Mouse (Mus musculus) retina, postnatal 7 days (tissue): ENCODE measurements around the gene Hnrnph1.
A peak's percentile ranks its signal among the peaks of the same experiment; 100 is the strongest.

Experiments used
- DNase-seq: peaks from one replicate; pipeline ENCODE4 v3.0.0-alpha.2; 2012; ENCODE audit warnings: low read depth, low spot score

The Hnrnph1 gene

DNA sequence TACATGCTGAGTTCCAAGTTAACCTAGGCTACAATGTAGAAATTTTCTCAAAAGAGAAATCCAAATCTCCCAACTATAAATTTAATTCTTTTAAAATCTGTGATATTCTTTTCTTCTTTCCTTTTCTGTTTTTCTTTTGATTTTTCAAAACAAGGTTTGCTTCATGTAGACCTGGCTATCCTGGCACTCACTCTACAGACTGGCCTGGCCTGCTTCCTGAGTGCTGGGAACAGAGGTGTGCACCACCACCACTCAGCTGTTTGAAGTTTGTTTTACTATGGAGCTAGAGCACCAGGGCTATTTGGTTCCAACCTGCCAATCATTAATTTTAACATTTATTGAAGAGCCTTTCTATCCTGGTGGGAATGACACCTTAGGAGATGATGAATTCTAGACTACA, 3.7 kb upstream of the Hnrnph1 start:
- no peak for DNase-seq

DNA sequence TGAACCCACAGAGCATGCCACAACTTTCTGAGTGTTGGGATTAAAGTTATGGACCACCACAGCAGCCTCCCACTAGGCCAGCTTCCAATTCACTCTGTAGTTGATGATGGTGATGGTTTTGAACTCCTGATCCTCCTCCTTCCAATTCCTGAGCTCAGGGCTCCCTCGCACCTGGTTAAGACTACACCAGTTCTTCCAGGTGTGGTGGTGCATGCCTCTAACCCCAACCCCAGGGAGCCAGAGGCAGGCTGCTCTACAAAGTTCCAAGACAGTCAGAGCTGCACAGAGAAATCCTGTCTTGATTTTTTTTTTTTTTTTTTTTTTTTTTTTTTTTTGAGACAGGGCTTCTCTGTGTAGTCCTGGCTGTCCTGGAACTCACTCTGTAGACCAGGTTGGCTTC, 3.2 kb upstream of the Hnrnph1 start:
- no peak for DNase-seq

DNA sequence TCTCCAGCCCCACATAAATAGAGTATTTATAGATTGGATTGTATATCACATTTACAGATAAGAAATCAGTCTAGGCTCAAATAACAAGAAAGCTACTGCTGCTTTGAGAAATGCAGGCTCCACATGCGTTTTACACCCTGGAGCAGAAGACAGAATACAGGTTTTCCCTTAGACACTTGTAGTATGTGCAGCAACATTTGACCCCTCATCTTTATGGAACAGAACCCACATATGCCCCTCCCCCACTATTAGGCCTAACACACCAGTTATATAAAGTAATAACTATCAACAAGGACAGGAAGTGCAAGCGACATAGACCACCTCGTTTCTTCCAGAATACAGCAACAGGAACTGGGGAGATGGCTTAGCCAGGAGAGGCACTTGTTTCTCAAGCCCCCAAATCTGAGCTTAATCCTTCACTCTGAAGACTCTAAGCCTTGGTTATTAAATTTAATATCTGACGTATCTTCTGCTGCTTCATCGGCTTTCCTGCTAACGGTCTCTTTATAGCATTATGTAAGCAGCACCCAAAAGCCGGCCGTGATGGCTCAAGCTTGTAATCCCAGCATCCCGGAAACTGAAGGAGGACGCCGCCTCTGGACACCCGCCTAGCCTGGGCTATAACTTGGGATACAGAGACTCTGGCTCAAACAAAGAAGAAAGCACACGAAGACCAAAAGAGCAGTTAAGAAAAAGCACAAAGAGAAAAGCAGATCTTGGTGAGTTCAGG, 2.3 kb upstream of the Hnrnph1 start:
- no peak for DNase-seq

DNA sequence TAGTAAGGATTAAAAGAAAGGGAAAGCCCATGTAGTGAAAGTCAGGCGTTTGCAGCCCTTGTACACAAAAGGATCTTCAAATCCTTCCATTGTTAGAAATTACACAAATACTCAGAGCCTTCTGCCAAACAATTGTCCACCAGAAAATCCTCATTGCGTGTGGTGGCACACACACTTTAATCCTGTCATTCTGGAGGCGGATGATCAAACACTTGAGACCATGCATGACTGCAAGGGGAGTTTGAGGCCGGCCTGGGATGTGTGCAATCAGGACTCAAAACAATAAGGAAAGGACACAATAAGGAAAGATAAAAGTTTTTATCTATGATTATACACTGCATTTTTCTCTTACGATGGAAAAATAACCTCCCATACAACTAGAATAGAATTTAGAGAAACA, 1.4 kb upstream of the Hnrnph1 start:
- DNase-seq: no peak

DNA sequence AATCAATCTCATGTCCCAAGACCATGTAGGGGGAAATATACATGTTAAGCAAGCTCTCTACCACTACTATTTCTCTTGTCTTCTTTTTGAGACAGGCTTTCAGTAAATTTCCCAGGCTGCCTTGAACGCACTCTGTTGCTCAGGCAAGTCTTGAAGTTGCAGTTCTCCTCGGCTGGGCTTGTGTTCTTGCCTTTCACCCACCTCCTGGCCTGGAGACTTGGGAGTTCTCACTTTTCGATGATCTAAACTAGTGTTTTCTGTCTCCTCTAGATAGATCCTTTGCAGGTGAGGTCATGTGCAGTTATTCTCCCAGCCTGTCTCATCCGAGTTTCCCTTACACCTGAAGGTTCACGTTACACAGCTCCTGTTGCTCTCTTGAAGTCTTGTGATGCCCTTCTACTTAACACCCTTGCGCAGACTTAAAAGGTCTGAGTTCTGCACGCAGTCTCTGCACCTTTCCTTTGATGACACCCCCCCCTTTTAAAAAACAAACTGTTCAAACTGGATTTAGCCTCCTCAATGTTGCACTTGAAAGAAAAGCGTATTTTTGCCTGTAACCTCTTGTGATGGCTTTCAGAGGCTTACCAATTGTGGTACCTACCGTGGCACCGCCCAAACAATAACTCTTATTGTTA, 517 bp upstream of the Hnrnph1 start:
- DNase-seq: no peak

- peak; percentile 54 for DNase-seq
Observed at GRCm38 (mm10) chr11:50377892-50378684, 1.3 kb downstream of the Hnrnph1 start.

GRCm38 (mm10) chr11:50379023-50379752, 2.4 kb downstream of the Hnrnph1 start:
- DNase-seq: no peak

DNA sequence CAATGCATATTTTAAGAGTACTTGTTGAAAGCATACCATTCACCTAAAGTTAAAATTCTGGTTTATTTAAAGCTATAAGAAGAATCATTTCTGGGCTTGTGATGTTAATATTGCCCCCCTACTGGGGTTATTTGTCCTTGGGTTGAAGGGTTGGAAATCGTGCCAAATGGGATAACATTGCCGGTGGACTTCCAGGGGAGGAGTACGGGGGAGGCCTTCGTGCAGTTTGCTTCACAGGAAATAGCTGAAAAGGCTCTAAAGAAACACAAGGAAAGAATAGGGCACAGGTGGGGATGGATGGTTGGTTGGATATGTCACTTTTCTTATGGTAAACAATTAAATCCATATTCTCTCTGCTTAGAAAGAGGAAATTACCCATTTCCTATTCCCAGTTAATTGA, 4.5 kb downstream of the Hnrnph1 start:
- no peak for DNase-seq

- no peak for DNase-seq
Observed at GRCm38 (mm10) chr11:50387167-50387679, 10.4 kb downstream of the Hnrnph1 start.

DNA sequence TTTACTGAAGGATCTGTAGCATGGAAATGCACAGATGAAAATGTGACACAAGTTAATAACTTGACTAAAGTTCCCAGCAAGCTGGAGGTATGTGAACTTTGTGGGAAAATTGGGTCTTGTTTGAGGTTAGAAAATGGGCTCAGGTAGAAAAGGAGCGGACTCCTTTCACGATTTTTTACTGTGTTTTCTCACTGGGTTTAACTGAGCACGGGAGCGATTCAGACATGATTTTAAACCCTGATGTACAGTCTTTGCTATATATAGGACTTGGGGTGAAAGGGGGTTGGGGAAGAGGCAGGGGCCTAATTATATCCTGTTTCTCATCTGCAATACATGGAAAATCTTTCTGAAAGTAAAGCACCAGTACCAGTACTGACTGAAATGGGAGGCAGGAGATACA, 10.9 kb downstream of the Hnrnph1 start:
- DNase-seq: no peak

DNA sequence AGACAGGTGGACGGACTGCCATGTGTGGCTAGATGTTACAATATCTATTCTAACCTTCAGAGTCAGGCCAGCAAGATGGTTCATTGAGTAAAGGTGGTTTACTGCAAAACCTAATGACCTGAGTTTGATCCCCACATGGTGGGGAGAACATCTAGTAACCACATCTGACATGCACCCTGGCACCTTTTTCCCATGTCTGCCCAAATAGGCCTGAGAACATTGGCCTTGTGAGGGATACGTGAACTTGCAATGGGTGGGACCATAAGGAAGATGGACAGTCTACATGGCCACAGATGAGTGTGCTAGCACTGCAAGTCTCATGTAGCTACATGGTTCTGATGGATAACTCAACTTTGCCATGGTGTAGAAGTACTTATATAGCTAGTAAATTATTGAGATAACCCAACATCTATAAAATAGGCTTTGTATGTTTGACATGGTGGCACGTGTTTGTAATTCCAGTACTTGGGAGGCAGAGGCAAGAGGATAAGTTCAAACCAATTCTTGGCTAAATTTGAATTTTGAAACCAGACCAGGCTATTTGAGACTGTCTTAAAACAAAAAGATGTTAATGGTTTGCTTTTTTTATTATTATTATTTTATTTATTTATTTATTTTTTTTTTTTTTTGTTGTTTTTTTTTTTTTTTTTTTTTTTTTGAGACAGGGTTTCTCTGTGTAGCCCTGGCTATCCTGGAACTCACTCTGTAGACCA, 11.6 kb downstream of the Hnrnph1 start:
- DNase-seq: no peak

GRCm38 (mm10) chr11:50389011-50389410, 12.2 kb downstream of the Hnrnph1 start:
- DNase-seq: no peak

- DNase-seq: no peak
Observed at GRCm38 (mm10) chr11:50389616-50390015, 12.8 kb downstream of the Hnrnph1 start.

DNA sequence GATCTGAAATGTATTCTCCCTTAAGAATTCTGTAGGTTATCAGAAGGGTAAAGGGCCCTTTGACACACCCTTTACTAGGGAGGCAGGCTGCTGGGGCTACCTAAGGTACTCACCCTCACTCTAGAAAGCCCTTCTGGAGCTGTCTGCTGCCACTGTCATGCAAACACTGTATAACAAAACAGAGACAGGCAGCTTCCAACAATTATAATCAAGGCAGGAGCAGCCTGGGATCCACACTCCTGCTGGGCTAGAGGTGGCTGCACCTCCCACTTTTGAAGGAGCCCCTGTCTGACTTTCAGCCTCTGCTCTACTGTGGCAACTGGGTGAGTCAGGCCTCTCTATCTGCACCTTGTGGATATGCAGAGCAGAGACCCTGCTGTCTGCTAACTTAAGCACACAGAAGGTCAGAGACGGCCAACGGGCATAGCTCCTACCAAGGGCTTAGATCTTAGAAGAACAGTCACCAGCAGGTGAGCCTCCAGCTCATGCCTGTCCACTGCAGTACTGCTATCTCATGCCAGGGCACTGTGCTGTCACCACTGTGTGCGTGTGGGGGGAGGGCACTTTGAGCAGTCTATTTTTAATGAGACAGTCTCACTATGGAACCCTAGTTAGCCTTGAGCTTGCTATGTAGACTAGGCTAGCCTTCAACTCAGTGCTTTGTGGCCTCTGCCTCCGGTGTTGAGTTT, 14.6 kb downstream of the Hnrnph1 start:
- no peak for DNase-seq

- DNase-seq: no peak
Observed at GRCm38 (mm10) chr11:50393306-50393705, 16.5 kb downstream of the Hnrnph1 start.

- DNase-seq: no peak
Observed at GRCm38 (mm10) chr11:50394731-50395130, 17.9 kb downstream of the Hnrnph1 start.

DNA sequence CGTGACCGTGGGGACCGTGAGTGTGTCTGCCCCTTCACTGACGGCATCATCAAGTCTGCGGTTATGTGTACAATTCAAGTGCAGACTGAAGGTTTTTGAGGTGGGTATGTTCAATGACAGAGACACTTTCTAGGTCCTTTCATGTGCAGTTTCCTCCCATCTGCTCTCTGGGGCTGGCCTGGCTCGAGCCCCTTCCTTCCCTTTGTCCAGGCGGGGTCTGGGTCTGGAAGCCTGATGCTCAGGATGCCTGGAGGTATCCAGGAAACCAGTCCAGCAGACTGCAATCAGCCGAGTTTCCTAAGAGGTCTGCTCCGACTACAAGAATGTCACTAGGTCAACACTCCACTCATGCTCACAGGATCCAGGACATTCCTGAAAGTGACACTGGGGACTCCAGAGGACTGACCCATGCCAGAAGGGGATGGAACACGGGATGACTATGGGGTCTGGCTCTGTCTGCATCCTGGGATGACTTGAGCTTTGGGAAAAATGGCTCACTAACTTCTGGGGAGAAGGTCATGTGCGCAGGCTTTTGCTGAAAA, 20.0 kb downstream of the Hnrnph1 start:
- no peak for DNase-seq

- DNase-seq: no peak
Observed at GRCm38 (mm10) chr11:50397316-50397715, 20.5 kb downstream of the Hnrnph1 start.

GRCm38 (mm10) chr11:50398803-50399202, 22.0 kb downstream of the Hnrnph1 start:
- DNase-seq: no peak

DNA sequence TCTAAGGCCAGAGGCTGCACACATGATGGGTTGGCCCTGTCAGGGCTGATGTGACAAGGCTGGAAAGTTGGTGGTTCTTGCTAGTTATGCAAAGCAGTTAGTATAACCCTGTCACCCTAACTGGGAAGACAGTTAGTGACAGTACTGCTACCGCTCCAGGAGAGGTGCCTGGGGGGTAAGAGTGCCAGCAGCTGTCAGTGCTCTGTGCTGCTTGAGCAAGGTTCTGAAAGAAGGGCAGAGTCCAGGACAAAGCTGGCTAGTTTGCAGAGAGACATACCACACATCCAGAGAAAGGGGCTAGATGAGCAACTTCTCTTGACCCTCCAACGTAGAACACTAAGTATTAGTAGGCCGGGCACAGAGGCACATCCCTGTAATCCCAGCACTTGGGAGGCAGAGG, 25.7 kb downstream of the Hnrnph1 start:
- DNase-seq: no peak
